Mouse (Mus musculus) CD4-positive naive resting alpha-beta T cell, adult 76 days (primary cell): ENCODE results near the gene Tmem184c. TPM values are rescaled to one million over a fixed set of nuclear protein-coding genes. Genes with fewer than 3 reads are reported as not detected.

ENCODE experiments used
- total RNA-seq: library from RNA; stranded (reverse); gene quantifications from one replicate; pipeline ENCODE4 v1.2.4, GENCODE M21; 2023

Tmem184c gene
- total RNA-seq: 21.7 TPM

DNA sequence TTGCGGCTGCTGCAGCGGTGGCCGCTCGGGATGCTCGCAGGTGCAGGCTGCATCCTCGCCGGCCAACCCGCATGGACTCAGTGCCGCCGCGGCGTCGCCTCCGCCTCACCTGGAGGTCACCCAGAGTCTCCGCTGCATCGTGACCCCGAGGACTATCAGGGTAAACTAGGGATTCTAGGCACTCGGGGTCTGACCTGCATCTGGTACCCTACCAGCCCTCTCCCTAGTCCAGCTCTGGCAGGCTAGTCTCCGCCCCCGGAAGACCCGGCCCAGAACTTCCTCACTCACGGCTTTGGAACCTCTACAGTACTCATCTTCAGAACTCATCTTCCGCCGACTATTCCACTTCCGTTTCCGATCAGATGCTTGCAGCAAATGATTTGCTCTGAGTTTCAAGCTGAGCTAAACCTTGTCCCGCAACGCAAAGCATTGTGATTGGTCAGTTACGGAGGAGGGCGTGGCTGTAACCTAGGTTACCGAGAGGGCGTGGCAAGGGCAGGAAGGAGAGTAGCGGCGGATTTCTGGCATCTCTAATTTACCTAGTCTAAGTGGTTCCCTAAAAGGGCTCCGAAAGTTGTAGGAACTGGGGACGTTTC, at the start of gene Tmem184c:
Tmem184c (minus strand) TSS at position 325 of the 596 bp plus-strand sequence.

DNA sequence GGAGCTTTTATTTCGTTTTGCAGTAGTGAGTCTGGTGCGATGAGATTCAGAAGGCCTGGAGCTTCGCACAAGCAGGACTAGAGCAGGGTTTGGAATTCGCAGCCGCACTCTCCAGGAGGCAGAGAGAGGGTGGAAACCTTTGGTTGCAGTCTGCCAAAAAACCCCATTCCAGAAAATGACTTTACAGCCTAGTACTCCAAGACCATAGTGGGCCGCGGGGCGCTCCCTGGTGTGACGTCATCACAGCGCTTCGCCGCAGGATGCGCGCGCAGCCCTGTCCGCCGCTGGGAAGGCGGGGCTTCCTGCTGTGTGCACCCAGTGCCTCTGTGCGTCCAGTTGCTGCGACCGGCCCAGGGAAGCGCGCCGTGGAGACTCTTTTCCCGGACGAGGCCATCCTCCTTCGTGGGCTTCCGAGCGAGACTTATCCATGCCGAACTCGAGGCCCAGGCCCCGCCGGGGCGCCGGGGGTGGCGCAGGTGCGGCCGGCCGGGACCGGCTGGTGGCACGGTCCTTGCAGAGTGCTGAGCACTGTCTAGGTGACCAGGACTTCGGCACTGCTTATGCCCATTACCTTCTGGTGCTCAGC, 61.3 kb downstream of the Tmem184c start, which contains the start of gene Prmt9:
Prmt9 (plus strand) TSS at position 277 of the 586 bp plus-strand sequence.

Other genes with a start within 250 kb of the Tmem184c start
- 19.6 TPM for gene Arhgap10, start 92.7 kb downstream of the Tmem184c start, total RNA-seq
- 22.5 TPM for gene Prmt9, start 61.3 kb downstream of the Tmem184c start, total RNA-seq
- gene Ednra, start 113.8 kb upstream of the Tmem184c start, total RNA-seq: not detected